Mouse (Mus musculus) hindbrain, embryonic 10.5 days (tissue): ENCODE measurements around the gene Nptxr. TPM values are rescaled to one million over a fixed set of nuclear protein-coding genes. Genes with fewer than 3 reads are reported as not detected.
"Not testable (repeated sequence)": the region's sequence is repeated elsewhere in the genome, so short reads cannot be mapped to it uniquely, and the experiment has no call there.

Experiments used
- DNase-seq: peaks from one replicate; pipeline ENCODE4 v3.0.0-alpha.2; 2017; ENCODE audit warnings: low spot score
- H3K27ac ChIP-seq: fragments of 300-500 bp; sonication (generic); 2 replicates; pipeline ENCODE4 v1.5.1; 2016; ENCODE audit warnings: mild to moderate bottlenecking, moderate library complexity
- H3K27me3 ChIP-seq: fragments of 300-500 bp; sonication (generic); 2 replicates; pipeline ENCODE4 v1.6.1; 2016; ENCODE audit warnings: mild to moderate bottlenecking; ENCODE audit not compliant: poor library complexity, insufficient read depth, severe bottlenecking
- H3K36me3 ChIP-seq: fragments of 300-500 bp; sonication (generic); 2 replicates; pipeline ENCODE4 v1.6.1; 2016; ENCODE audit warnings: mild to moderate bottlenecking, moderate library complexity
- H3K4me1 ChIP-seq: fragments of 300-500 bp; sonication (generic); replicated peaks from 2 replicates; pipeline ENCODE4 v1.6.1; 2016; ENCODE audit warnings: mild to moderate bottlenecking
- H3K4me3 ChIP-seq: fragments of 300-500 bp; sonication (generic); 2 replicates; pipeline ENCODE4 v1.5.1; 2016; ENCODE audit warnings: mild to moderate bottlenecking, moderate library complexity
- H3K9me3 ChIP-seq: fragments of 300-500 bp; sonication (generic); 2 replicates; pipeline ENCODE4 v1.6.1; 2016; ENCODE audit warnings: mild to moderate bottlenecking, moderate library complexity
- WGBS: fragments of 180-500 bp; shearing (Covaris S2); methylation state at CpG from one replicate; pipeline ENCODE4 v1.1.7; 2016; 5-methylcytosine and 5-hydroxymethylcytosine counted together
- polyA plus RNA-seq: library from polyadenylated mRNA; unstranded; fragments of >200 nt; fragmentation: Nextera tagmentation; extraction: Ambion mirVana; gene quantifications from 2 replicates; pipeline ENCODE4 v1.2.1, GENCODE M21; 2016

Nptxr gene
- polyA plus RNA-seq, 1 experiment from 2014 or later, result 4.6 TPM

DNA sequence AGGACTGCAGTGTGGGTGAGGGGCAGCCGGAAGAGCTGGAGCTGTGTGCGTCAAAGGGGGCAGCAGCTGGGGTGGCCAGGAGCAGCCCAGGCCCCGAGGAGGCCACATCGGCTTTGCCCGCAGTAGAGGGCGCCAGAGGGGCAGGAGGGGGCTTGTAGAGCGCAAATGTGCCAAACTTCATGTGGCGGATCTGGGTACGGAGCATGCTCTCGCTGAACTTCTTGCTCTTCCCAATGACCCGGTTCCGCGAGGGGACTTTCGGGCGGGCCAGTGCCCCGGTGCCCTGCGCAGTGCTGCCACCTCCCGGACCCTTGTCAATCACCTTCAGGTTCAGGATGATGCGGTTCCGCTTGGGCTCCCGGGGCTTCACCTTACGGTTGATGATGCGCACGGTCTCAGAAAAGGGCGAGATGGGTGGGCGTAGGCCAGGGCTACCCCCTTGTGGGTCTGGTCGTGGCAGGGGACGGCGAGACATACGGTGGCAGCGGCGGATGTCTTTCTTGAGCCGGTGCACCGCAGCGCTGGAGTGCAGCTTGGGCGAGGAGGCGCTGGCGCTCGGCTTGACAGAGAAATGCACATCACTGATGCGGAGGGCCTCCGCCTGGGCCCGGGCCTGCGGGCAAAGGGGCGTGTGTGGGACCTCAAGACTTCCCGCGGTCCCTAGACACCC, 23.9 kb upstream of the Nptxr start:
- DNase-seq, result peak; percentile 46
- H3K27me3 ChIP-seq, result no peaks in the 10 kb centered on the region
- peak overlapping the region; percentile 57 for H3K27ac ChIP-seq
- peaks cover 75% of the 10 kb centered on the region for H3K4me1 ChIP-seq
- H3K4me3 ChIP-seq, result peak overlapping the region; percentile 34
- H3K36me3 ChIP-seq, result peaks cover 57% of the 10 kb centered on the region
- H3K9me3 ChIP-seq, result no peaks in the 10 kb centered on the region
- WGBS, result 57% methylated on average over 46 of the region's 46 CpGs

DNA sequence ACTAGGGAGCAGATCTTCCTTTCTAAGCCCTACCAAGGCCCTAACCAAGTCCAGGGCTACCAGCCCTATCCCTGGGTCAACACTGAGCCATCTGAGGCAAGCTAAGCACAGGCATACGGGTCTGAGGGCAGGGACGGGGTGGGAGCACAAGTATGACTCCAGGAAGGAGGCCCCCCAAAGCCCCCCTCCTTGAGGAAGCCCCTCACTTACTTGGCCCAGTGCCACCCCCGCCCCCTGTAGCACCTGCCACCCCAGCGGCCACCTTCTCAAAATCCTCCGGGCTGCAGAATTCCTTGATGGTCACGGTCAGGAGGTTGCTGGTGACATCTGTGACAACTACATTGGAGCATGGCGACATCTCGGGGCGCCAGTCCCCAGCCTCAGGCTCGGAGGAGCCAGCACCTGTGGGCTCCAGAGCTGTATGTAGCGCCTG, 23.2 kb upstream of the Nptxr start:
- H3K9me3 ChIP-seq, result no peaks in the 10 kb centered on the region
- no peak for DNase-seq
- 0 out of 2 replicates have a peak overlapping the region, but pooled peaks have one; percentile 34 for H3K4me3 ChIP-seq
- H3K27me3 ChIP-seq, result no peaks in the 10 kb centered on the region
- WGBS, result 94% methylated on average over 11 of the region's 11 CpGs
- H3K36me3 ChIP-seq, result peaks cover 64% of the 10 kb centered on the region
- peak overlapping the region; percentile 57; the same call in 1 of the 2 replicates for H3K27ac ChIP-seq
- H3K4me1 ChIP-seq, result peaks cover 71% of the 10 kb centered on the region

DNA sequence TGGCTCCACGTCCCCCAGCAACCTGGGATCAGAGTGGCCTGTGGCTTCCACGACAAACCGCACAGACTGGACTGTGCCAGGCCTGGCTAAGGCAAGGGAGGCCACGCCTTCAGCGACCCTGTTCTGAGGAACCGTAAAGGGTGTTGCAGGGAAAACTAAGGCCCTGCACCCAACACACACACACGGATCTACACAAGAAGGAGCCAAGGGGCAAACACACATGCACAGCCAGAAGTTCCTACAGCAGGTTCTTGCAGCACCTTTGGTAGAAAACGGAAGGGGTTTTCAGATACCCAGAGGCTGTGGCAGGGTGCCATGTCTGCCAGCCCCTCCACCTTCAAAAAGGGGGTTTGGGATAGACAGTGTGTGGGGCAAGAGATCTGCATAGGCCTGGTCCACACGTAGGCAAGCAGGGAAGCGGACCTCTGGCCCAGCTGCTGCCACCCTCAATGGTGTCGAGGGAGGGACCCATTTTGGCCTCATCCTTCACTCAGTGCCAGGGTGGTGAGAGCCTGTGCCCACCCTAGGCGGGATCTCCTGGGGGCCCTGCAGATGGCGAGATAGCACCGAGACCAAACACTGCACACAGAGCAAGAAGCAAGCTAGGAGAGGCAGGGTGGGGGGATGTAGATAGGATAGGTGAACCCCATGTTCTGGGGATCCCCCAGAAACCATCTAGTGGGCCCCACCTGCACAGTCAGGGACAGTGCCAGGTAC, 22.7 kb upstream of the Nptxr start:
- H3K27me3 ChIP-seq, result no peaks in the 10 kb centered on the region
- H3K4me1 ChIP-seq, result peaks cover 71% of the 10 kb centered on the region
- DNase-seq, result no peak
- H3K4me3 ChIP-seq, result no peak overlapping the region
- H3K36me3 ChIP-seq, result peaks cover 67% of the 10 kb centered on the region
- WGBS, result 91% methylated on average over 14 of the region's 14 CpGs
- no peaks in the 10 kb centered on the region for H3K9me3 ChIP-seq
- H3K27ac ChIP-seq, result 0 out of 2 replicates have a peak overlapping the region, but pooled peaks have one; percentile 4

DNA sequence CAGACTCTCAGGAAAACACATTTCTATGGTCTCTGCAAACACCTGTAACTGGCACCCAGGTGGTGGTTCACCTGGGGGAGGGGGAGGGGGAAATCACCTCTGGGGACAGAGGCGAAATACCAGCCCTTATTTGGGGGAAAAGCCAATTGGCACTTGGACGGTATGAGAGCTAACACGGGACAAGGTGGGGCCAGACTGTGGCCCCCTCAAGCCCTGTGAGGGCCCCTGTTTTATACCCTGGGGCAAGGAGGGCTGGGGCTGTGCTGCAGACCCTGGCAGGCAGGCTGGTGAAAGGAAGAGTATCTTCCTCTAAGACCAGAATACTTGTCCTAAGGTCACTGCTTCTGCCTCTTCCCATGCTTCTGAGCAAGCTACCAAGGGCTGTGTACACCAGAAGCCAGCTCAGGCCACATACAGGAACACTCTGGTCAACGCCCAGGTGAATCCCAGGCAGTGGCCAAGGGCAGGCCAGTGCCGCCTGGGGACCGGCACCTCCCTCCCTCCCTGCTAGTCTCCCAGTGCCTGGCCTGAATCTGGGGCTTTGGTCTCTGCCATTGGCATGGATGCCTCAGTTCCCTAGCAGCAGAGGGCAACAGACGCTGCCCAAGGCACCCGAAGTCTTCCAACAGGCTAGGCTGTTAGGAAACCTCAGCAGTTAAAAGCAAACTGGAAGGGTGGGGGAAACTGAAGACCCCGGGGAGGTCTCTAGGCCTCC, 21.8 kb upstream of the Nptxr start:
- Histone ChIP-seq H3K9me3 (no peaks in the 10 kb centered on the region), H3K4me1 (peaks cover 63% of the 10 kb centered on the region), H3K4me3 (no peak overlapping the region), H3K27me3 (no peaks in the 10 kb centered on the region), H3K27ac (no peak overlapping the region), H3K36me3 (peaks cover 61% of the 10 kb centered on the region)
- no peak for DNase-seq
- WGBS, result 89% methylated on average over 9 of the region's 9 CpGs

DNA sequence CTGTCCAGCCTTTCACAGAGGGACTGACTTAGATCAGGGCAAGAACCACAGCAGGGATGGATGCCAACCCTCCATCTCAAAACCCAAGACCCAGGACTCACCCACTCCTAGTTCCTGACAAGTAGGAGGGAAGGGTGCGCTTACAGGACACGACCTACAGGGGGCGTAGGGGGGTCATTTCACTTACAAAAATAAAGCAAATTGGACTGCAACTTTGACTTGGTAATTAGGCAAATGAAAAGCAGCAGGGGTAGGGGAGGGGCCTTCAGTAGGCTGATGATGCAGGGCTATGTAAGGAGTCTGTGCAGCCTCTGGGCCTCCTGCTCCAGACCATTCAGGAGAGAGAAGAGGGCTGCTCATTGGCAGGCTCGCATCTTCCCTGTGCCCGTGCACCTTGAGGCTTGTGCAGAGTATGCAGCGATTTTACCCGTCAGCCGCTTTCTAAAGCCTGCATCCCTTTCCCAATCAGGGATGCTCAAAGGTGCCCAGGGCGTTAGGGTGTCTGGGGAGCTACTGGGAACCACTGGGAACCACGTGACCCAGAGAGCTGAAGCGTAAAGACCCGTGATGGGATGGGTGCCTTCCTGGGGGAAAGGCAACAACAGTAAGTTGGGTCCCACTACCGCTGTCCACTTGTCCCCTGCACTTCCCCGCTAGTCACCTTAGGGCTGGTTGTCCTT, 20.7 kb upstream of the Nptxr start:
- no peaks in the 10 kb centered on the region for H3K27me3 ChIP-seq
- H3K4me3 ChIP-seq, result no peak overlapping the region
- 60% methylated on average over 14 of the region's 14 CpGs for WGBS
- H3K36me3 ChIP-seq, result peaks cover 59% of the 10 kb centered on the region
- H3K9me3 ChIP-seq, result no peaks in the 10 kb centered on the region
- no peak overlapping the region for H3K27ac ChIP-seq
- DNase-seq, result peak; percentile 49
- peaks cover 57% of the 10 kb centered on the region for H3K4me1 ChIP-seq

DNA sequence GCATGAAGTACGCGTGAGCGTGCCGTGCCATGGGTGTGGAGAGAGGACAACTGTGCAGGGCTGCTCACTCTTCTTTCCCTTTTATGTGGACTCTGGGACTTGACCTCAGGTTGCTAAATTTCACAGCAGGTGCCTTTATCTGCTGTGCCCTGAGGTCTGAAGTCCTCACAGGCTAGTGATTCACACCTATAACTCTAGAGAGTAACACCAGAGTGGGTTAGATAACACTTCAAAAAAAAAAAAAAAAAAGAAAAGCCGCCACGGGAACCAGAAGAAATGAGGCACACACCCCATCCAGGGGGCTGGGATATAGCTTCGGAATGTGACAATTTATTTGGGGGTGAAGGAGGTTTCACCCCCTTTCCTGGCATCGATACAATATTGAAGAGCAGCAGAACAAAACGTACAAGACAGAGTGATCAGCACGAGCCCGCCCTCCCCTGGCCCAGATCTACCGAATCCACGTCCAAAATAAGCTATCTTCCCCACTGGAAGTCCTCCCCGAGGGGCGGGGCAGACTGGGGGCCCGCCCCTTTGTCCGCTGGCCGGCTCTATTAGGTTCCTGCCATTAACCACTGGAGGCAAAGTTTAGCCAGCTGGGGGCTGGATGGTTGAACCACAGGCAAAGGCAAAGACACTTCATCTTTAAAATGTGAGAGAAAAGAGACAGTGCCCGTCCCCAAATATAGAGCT, 19.2 kb upstream of the Nptxr start:
- H3K27ac ChIP-seq, result no peak overlapping the region
- 79% methylated on average over 19 of the region's 19 CpGs for WGBS
- DNase-seq, result no peak
- peaks cover 41% of the 10 kb centered on the region for H3K4me1 ChIP-seq
- H3K27me3 ChIP-seq, result no peaks in the 10 kb centered on the region
- H3K4me3 ChIP-seq, result no peak overlapping the region
- H3K9me3 ChIP-seq, result no peaks in the 10 kb centered on the region
- peaks cover 56% of the 10 kb centered on the region for H3K36me3 ChIP-seq

DNA sequence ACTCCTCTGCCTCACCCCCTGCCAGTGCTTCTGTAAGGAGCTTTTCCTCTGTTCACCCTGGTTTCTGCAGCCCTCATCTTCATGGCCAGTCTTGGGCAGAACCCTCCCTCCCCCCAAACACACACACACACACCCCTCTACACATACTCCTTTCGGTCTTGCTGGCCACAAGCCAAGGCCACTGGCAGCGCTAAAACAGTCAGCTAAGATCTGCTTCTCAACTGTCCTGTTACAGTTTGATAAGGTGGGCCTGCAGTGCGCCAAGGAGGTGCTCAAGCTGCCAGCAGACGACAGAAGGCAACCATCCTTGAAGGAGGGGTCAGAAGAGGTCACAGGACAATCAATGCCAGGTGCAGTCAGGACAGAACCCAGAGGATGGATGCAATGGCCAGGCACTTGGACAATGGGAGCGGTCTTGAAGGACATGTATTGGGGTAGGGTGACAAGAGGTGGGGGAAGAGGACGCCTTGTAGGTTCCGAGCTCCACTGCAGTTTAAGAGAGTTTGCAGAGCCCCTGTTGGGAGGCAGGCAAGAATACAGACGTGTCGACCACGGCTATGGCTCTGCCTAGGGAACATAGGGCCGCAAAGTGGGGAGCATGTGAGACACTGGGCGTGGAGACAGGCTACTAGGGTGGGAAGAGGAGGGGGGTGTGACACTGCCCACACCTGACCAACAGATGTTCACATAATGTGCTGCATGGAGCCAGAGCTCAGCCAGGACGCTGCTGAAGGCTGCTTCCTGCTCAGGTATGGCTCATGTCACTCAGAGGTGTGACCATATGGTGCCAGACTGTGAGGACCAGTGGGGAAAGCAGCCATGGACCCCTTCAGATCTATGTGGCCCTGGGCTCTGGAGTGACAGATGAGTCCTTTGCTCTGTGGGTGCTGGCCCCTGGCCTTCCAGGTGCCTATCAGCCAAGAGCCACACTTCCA, 18.0 kb upstream of the Nptxr start:
- Histone ChIP-seq H3K36me3 (peaks cover 44% of the 10 kb centered on the region), H3K27me3 (no peaks in the 10 kb centered on the region), H3K27ac (no peak overlapping the region), H3K9me3 (no peaks in the 10 kb centered on the region), H3K4me3 (no peak overlapping the region), H3K4me1 (peaks cover 29% of the 10 kb centered on the region)
- WGBS, result 74% methylated on average over 13 of the region's 13 CpGs
- DNase-seq, result no peak

DNA sequence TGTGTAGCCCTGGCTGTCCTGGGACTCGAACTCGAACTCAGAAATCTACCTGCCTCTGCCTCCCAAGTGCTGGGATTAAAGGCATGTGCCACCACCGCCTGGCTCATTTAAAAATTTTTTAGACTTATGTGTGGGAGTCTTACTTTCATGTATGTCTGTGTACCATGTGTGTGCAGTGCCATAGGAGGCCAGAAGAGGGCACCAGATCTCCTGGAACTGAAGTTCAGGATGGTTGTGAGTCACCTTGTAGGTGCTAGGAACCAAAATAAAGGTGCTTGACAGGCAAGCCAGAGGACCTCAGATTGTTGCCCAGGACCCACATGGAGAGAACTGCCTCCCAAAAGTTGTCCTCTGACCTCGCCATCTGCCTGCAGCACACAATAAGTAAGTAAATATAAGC, 13.8 kb upstream of the Nptxr start:
- H3K27ac ChIP-seq, result no peak overlapping the region
- H3K4me1 ChIP-seq, result peaks cover 32% of the 10 kb centered on the region
- 86% methylated on average over 4 of the region's 4 CpGs for WGBS
- H3K27me3 ChIP-seq, result no peaks in the 10 kb centered on the region; the same call in 1 of the 2 replicates
- no peaks in the 10 kb centered on the region for H3K9me3 ChIP-seq
- H3K4me3 ChIP-seq, result no peak overlapping the region
- DNase-seq, result no peak
- H3K36me3 ChIP-seq, result peaks cover 8% of the 10 kb centered on the region

DNA sequence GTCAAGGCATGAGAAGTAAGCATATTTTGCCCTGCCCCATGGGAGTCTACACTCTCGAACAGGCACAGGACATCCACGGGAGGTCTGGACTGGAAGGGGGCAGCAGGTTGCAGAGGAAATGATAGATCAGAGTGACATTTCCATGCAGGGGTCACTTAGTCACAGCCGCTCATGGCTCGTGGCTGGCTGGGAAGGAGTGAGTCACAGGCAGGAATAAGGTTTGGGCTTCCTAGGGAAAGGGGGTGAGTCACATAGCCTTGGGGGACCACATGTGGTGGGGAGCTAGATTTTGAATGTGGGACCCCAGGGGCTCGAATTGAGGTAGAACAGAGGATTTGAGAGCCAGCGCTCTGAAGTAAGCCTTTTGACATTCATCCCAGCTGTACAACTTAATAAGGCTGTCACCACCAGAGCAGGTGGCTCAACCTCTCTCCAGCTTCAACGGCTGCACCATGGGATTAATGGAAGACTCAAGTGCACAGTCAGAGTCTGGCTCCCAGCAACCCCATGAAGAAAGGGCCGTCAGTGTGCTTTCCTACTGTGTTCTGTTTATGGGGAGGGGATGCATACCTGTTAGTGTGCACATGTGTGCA, 9.2 kb upstream of the Nptxr start:
- 59% methylated on average over 8 of the region's 8 CpGs for WGBS
- H3K27me3 ChIP-seq, result peaks cover 6% of the 10 kb centered on the region; the same call in 1 of the 2 replicates
- H3K9me3 ChIP-seq, result no peaks in the 10 kb centered on the region
- H3K4me3 ChIP-seq, result no peak overlapping the region
- no peak for DNase-seq
- peaks cover 23% of the 10 kb centered on the region for H3K4me1 ChIP-seq
- H3K36me3 ChIP-seq, result no peaks in the 10 kb centered on the region
- H3K27ac ChIP-seq, result no peak overlapping the region

DNA sequence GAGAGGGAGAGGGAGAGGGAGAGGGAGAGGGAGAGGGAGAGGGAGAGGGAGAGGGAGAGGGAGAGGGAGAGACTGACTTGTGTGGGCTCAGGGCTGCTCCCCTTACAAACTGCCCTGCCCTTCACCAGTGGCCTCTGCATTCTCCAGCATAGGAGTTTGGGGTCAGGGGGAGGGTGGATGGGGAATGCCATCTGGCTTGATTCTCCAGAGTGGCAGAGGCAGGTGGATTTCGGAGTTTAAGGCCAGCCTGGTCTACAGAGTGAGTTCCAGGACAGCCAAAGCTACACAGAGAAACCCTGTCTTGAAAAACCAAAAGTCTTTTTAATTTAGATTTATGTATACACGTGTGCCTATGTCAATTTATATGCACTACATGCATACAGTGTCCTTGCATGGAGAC, 8.3 kb upstream of the Nptxr start:
- Histone ChIP-seq H3K4me1 (peaks cover 23% of the 10 kb centered on the region), H3K27me3 (peaks cover 12% of the 10 kb centered on the region; the same call in 1 of the 2 replicates)
- not testable (repeated sequence) for H3K27ac ChIP-seq, H3K9me3 ChIP-seq, H3K36me3 ChIP-seq, DNase-seq, H3K4me3 ChIP-seq
- WGBS, result 71% methylated on average over 2 of the region's 2 CpGs

DNA sequence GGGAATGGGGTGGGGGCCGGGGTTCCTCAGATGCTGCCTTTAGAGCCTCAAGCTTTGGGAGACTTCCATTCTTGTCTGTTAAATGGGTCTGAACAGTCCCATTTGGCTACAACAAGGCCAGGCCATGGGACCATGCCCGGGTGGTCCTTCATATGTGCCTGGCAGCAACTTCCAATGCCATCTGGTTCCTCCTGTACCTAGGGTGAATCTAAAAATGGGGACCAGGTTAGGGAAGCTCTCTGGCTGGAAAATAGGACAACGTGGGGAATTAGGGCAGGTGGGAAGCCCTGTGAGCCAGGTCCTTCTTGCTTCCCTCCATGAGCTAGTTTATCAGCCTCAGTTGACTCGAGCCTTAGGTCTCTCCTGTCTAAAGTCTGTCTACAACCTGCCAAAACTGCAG, 6.4 kb upstream of the Nptxr start:
- Histone ChIP-seq H3K9me3 (no peaks in the 10 kb centered on the region), H3K4me3 (no peak overlapping the region), H3K4me1 (peaks cover 21% of the 10 kb centered on the region), H3K36me3 (no peaks in the 10 kb centered on the region), H3K27ac (no peak overlapping the region), H3K27me3 (peaks cover 30% of the 10 kb centered on the region)
- 69% methylated on average over 4 of the region's 4 CpGs for WGBS
- DNase-seq, result no peak
